Mouse (Mus musculus) liver, embryonic 16.5 days (tissue): ENCODE measurements around the gene Pou2af1. TPM values are rescaled to one million over a fixed set of nuclear protein-coding genes. Genes with fewer than 3 reads are reported as not detected.
A peak's percentile ranks its signal among the peaks of the same experiment; 100 is the strongest.

Experiments
- ATAC-seq: fragments of 200-750 bp; cut with Nextera tagmentation; 2 replicates; pipeline ENCODE4 v1.8.0; 2017; ENCODE audit warnings: low read depth, mild to moderate bottlenecking, moderate number of reproducible peaks, moderate library complexity
- H3K27ac ChIP-seq: fragments of 300-500 bp; sonication (generic); 2 replicates; pipeline ENCODE4 v1.5.1; 2014; ENCODE audit warnings: mild to moderate bottlenecking, low read length
- H3K27me3 ChIP-seq: fragments of 300-500 bp; sonication (generic); 2 replicates; pipeline ENCODE4 v1.6.1; 2014; ENCODE audit warnings: low read depth, low read length, mixed read lengths; ENCODE audit not compliant: control insufficient read depth, insufficient read depth
- H3K36me3 ChIP-seq: fragments of 300-500 bp; sonication (generic); 2 replicates; pipeline ENCODE4 v1.6.1; 2014; ENCODE audit warnings: mild to moderate bottlenecking; ENCODE audit not compliant: control insufficient read depth, insufficient read depth
- H3K4me1 ChIP-seq: fragments of 300-500 bp; sonication (generic); 2 replicates; pipeline ENCODE4 v1.6.1; 2014; ENCODE audit warnings: low read depth, low read length, mixed read lengths; ENCODE audit not compliant: control insufficient read depth
- H3K4me2 ChIP-seq: fragments of 300-500 bp; sonication (generic); 2 replicates; pipeline ENCODE4 v1.6.1; 2014; ENCODE audit warnings: low read depth, low read length, mixed read lengths
- H3K4me3 ChIP-seq: fragments of 300-500 bp; sonication (generic); 2 replicates; pipeline ENCODE4 v1.5.1; 2014; ENCODE audit warnings: low read depth, mild to moderate bottlenecking, low read length
- H3K9ac ChIP-seq: fragments of 300-500 bp; sonication (generic); 2 replicates; pipeline ENCODE4 v1.6.1; 2014; ENCODE audit warnings: low read depth, low read length
- H3K9me3 ChIP-seq: fragments of 300-500 bp; sonication (generic); replicated peaks from 2 replicates; pipeline ENCODE4 v1.6.1; 2016; ENCODE audit warnings: low read length; ENCODE audit not compliant: control insufficient read depth
- WGBS: fragments of 180-500 bp; shearing (Covaris S2); extraction: QIAGEN DNeasy Blood & Tissue Kit; methylation state at CpG from one replicate; pipeline ENCODE4 v1.1.7; 2014; ENCODE audit not compliant: insufficient replicate concordance; 5-methylcytosine and 5-hydroxymethylcytosine counted together
- polyA plus RNA-seq: library from polyadenylated mRNA; unstranded; fragments of >200 nt; fragmentation: Nextera tagmentation; extraction: Ambion mirVana; gene quantifications from 2 replicates; pipeline ENCODE4 v1.2.1, GENCODE M21; 2015

The Pou2af1 gene
- polyA plus RNA-seq, 1 experiment from 2014 or later: 2.7 TPM

GRCm38 (mm10) chr9:51256780-51257502, 43.4 kb downstream of the Pou2af1 start:
- H3K27ac ChIP-seq: no peak overlapping the region
- no peaks in the 10 kb centered on the region for H3K36me3 ChIP-seq
- H3K4me3 ChIP-seq: no peak overlapping the region
- no peaks in the 10 kb centered on the region for H3K9me3 ChIP-seq
- ATAC-seq: no peak
- 42% methylated on average over 4 of the region's 4 CpGs for WGBS
- H3K9ac ChIP-seq: no peak overlapping the region
- no peak overlapping the region for H3K4me2 ChIP-seq
- no peaks in the 10 kb centered on the region for H3K27me3 ChIP-seq
- H3K4me1 ChIP-seq: no peaks in the 10 kb centered on the region

DNA sequence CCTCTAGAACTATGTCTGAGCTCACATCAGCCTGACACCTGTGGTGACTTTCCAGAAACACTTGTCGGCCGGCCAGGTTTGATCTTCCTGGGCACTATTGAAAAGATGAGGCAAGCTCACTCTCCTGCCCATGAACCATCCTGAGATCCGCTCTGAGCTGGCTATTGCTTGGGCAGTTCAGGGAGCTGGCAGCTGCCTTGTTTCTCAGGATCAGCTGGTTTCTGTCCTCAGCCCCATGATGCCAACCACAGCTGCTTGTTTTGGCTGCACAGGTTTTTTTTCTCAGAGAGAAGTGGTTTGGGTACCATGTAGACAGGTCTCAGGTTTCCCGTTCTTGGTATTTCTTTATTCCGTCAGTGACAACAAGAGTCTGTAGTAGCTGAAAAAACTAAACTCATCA, 44.9 kb downstream of the Pou2af1 start:
- no peak overlapping the region for H3K4me2 ChIP-seq
- no peak overlapping the region for H3K9ac ChIP-seq
- H3K4me3 ChIP-seq: no peak overlapping the region
- no peak for ATAC-seq
- H3K36me3 ChIP-seq: no peaks in the 10 kb centered on the region
- 68% methylated on average over 5 of the region's 5 CpGs for WGBS
- H3K9me3 ChIP-seq: no peaks in the 10 kb centered on the region
- H3K27ac ChIP-seq: no peak overlapping the region
- no peaks in the 10 kb centered on the region for H3K4me1 ChIP-seq
- H3K27me3 ChIP-seq: no peaks in the 10 kb centered on the region

GRCm38 (mm10) chr9:51268852-51269251, 55.3 kb downstream of the Pou2af1 start:
- Histone ChIP-seq H3K9ac (no peak overlapping the region), H3K4me2 (no peak overlapping the region), H3K4me3 (no peak overlapping the region), H3K9me3 (no peaks in the 10 kb centered on the region), H3K27me3 (no peaks in the 10 kb centered on the region), H3K27ac (no peak overlapping the region), H3K4me1 (no peaks in the 10 kb centered on the region), H3K36me3 (no peaks in the 10 kb centered on the region)
- ATAC-seq: no peak
- 69% methylated on average over 5 of the region's 5 CpGs for WGBS

DNA sequence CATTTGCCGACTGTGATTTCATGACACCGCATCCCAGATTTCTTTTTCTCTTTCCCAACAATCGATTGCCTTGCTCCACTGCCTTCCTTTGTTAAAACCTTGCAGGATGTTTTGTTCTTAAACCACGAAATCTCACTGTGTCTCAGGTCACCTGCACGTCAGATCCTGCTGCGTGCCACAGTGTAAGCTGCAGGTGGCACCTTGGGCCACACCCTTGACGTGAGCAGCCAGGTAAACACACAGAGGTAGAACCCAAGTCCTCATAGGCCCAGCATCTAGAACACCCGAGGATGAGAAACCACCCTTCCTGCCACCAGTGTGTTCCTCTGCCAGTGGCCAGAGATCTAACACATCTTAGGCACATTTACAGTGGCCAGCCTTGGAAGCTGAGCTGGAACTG, 57.6 kb downstream of the Pou2af1 start:
- H3K27me3 ChIP-seq: no peaks in the 10 kb centered on the region
- no peaks in the 10 kb centered on the region for H3K9me3 ChIP-seq
- H3K4me3 ChIP-seq: no peak overlapping the region
- WGBS: 62% methylated on average over 8 of the region's 8 CpGs
- ATAC-seq: no peak
- no peaks in the 10 kb centered on the region for H3K4me1 ChIP-seq
- H3K9ac ChIP-seq: no peak overlapping the region
- no peak overlapping the region for H3K4me2 ChIP-seq
- no peak overlapping the region for H3K27ac ChIP-seq
- no peaks in the 10 kb centered on the region for H3K36me3 ChIP-seq

GRCm38 (mm10) chr9:51272102-51272501, 58.6 kb downstream of the Pou2af1 start:
- WGBS: 37% methylated on average over 5 of the region's 5 CpGs
- H3K4me1 ChIP-seq: no peaks in the 10 kb centered on the region
- no peaks in the 10 kb centered on the region for H3K27me3 ChIP-seq
- H3K9me3 ChIP-seq: no peaks in the 10 kb centered on the region
- no peak overlapping the region for H3K27ac ChIP-seq
- no peak for ATAC-seq
- no peak overlapping the region for H3K4me3 ChIP-seq
- no peak overlapping the region for H3K9ac ChIP-seq
- no peak overlapping the region for H3K4me2 ChIP-seq
- no peaks in the 10 kb centered on the region for H3K36me3 ChIP-seq

- Histone ChIP-seq H3K9ac (no peak overlapping the region), H3K27me3 (peaks cover 8% of the 10 kb centered on the region), H3K9me3 (no peaks in the 10 kb centered on the region), H3K4me3 (no peak overlapping the region), H3K36me3 (no peaks in the 10 kb centered on the region), H3K4me1 (no peaks in the 10 kb centered on the region), H3K4me2 (no peak overlapping the region), H3K27ac (no peak overlapping the region)
- no peak for ATAC-seq
- 20% methylated on average over 9 of the region's 9 CpGs for WGBS
Measured at GRCm38 (mm10) chr9:51273581-51274154, 60.2 kb downstream of the Pou2af1 start.

DNA sequence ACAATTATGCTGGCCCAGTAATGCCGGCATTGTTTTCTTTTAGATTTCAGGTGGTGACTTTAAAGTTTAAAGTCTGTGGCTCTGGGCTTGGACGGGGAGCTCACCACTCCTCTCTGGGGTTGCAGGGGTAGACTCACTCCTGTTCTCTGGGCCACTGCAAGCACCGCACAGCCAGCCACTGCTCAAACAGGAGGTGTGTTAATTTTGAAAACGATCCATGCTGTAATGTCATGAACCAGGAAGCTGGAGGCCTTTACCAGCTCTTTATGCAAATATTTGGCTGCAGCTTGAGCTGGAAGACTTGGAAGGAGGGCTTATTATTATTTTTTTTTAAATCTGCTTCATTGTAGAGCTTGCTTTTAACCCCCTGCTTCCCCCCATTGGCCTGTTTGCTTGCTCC, 61.2 kb downstream of the Pou2af1 start:
- H3K27me3 ChIP-seq: peaks cover 18% of the 10 kb centered on the region
- H3K9ac ChIP-seq: no peak overlapping the region
- no peak for ATAC-seq
- no peaks in the 10 kb centered on the region for H3K4me1 ChIP-seq
- no peak overlapping the region for H3K4me2 ChIP-seq
- H3K4me3 ChIP-seq: no peak overlapping the region
- WGBS: 19% methylated on average over 4 of the region's 4 CpGs
- no peaks in the 10 kb centered on the region for H3K36me3 ChIP-seq
- no peaks in the 10 kb centered on the region for H3K9me3 ChIP-seq
- no peak overlapping the region for H3K27ac ChIP-seq

DNA sequence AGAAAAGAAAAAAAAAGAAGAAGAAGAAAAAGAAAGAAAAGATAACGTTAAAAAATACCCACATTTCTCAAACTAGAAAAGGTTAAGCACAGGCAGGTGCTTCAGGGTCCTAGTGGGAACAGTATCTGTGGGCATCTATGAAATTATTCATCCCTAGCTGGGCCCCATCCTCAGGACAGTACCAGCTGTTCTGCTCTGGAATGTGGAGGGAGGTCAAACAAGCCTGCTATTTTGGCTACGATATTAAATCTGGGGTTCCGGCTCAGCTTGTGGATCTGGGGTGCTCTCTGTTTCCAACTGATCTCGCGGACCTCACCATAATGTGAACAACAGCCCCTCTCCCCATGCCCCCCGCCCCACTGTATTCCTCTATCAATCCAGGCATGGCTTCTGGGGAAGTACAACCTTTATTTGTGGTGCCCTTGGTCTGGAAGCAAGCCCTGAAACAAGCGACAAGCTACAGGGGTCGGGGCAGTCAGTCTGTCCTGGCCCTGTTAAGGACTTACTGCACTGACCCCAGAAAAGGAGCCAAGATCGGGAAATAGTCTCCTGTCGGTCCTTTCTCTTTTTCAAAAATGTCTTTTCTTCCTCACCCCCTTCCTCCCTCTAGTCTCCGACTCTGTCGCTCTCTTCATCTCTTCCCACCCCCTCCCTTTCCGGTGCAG, 64.5 kb downstream of the Pou2af1 start:
- no peak overlapping the region for H3K9ac ChIP-seq
- 28% methylated on average over 13 of the region's 13 CpGs for WGBS

More for the DNA sequence above, 64.5 kb downstream of the Pou2af1 start:
- peak overlapping the region; percentile 64 for H3K4me2 ChIP-seq
- H3K9me3 ChIP-seq: no peaks in the 10 kb centered on the region
- no peaks in the 10 kb centered on the region for H3K4me1 ChIP-seq
- no peak for ATAC-seq
- H3K27ac ChIP-seq: no peak overlapping the region
- H3K4me3 ChIP-seq: peak overlapping the region; percentile 56
- peaks cover 25% of the 10 kb centered on the region for H3K27me3 ChIP-seq
- no peaks in the 10 kb centered on the region for H3K36me3 ChIP-seq
